Mouse (Mus musculus): ENCODE data around the gene Brinp2.
A peak's percentile ranks its signal among the peaks of the same experiment; 100 is the strongest.

The Brinp2 gene

GRCm38 (mm10) chr1:158356051-158356461 lies at the start of gene Brinp2:
Gene Brinp2 (minus strand): TSS chr1:158356326.
- DNase-seq (ENCODE audit: low read depth, low spot score), result peak; percentile 91

DNA sequence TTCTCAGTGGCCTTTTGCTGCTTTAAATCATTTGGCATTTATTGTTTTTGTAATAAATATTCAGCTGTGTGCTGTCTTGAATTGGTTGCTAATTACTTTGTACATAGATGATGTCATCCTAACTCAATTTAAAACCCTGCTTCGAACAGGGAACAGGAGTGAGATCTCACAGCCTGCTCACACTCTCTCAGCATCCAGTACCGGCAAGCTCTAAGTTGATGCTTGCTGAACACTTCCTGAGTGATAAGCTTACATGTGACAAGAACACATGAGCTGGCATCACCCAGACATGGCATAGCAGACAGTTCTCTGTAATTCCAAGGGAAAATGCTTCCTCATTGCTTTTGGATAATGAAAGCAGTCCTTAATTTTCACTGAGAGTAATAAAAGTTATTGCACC lies 44.8 kb upstream of the Brinp2 start:
- no peak for DNase-seq (ENCODE audit: low read depth, low spot score)

- DNase-seq (ENCODE audit: low read depth, low spot score), result no peak
Measured at GRCm38 (mm10) chr1:158397058-158397457, 40.9 kb upstream of the Brinp2 start.

GRCm38 (mm10) chr1:158390693-158391092 lies 34.6 kb upstream of the Brinp2 start:
- no peak for DNase-seq (ENCODE audit: low read depth, low spot score)

GRCm38 (mm10) chr1:158388995-158389394 lies 32.9 kb upstream of the Brinp2 start:
- DNase-seq (ENCODE audit: low read depth, low spot score), result no peak

GRCm38 (mm10) chr1:158386781-158387180 lies 30.7 kb upstream of the Brinp2 start:
- peak; percentile 66 for DNase-seq (ENCODE audit: low read depth, low spot score)

DNA sequence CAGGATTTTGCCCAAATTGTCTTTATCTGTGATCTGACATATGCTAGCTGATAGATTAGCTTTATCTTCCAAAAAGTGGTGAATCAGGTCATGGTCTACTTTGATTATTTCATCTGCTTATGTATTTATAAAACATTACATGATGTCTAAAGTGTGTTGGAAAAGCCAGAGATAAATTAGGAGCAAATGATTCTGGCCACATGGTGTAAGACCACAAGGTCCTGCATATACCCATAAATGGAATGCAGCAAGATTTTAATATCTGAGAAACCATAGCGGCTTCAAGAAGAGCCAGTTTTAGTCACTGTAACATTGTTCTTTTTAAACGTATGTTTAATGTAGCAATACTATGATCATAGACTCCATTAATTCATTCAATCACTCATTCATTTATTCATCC lies 29.2 kb upstream of the Brinp2 start:
- no peak for DNase-seq (ENCODE audit: low read depth, low spot score)

DNA sequence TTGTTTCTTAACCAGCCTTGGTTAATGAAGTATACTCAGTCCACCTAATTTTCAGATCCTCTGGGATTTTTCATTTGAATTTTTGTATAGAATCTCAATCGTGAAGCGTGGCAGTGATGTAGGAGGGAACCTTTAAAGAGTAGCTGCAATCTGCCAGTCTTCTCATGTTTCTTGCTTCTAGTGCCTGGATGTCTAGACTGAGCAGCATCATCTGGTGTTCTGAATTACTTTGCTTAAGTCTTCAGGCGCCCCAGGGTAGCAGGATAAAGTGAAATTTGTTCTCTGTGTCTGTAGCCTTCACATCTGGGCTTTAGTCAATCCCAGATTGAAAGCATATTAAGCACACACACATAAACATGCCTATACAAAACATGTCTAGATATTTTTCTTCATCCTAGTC lies 27.1 kb upstream of the Brinp2 start:
- DNase-seq (ENCODE audit: low read depth, low spot score), result no peak

DNA sequence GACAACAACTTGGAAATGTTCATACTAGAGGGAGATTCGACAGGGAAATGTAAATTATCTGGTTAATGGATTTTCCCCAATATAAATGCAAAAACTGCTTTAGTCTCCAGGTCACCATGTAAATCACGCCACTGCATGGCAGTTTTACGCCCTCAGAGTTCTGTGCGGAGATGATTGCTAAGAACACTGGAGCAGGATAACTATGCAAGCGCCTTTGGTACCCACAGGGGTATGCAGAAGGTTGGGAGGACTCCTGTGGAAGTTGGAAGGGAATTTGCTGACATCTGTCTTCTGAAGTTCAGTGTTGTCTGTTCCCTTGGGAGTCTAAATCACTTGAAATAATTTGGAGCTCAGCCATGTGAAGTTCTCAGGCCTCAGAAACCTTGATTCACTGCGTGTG lies 26.2 kb upstream of the Brinp2 start:
- DNase-seq (ENCODE audit: low read depth, low spot score), result no peak

GRCm38 (mm10) chr1:158364461-158364860 lies 8.3 kb upstream of the Brinp2 start:
- peak; percentile 6 for DNase-seq (ENCODE audit: low read depth, low spot score)

DNA sequence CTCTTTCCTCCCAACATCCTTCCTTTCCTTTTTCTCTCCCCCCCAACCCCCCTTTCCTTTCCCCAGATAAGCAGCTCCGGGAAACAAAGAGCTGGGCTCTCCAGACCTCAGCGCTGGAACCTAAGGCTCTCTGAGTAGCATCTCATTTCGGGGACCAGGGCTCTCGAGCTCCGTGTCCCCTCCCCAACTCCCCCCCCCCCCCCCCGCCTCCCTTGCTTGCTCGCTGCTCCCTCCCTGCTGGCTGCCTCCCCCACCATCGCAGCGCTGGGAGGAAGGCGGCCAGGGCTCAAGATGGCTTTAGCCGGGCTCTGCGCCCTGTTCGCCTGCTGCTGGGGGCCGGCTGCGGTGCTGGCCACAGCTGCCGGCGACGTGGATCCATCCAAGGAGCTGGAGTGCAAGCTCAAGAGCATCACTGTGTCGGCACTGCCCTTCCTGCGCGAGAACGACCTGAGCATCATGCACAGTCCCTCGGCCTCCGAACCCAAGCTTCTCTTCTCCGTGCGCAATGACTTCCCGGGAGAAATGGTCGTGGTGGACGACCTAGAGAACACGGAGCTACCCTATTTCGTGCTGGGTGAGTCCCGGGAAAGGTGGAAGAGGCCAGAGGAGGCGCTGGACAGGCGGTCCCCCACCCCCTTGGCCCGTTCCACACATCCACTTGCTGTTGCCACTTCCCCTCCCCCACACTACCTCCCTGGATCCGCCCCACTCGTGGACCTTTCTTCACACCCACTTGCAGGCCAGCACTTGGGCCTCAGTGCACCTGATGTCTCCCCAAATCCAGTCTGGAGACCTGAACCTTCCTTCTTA lies 6.4 kb upstream of the Brinp2 start:
- DNase-seq (ENCODE audit: low read depth, low spot score), result peak; percentile 5

GRCm38 (mm10) chr1:158361964-158362291 lies 5.8 kb upstream of the Brinp2 start, which contains the start of gene Astn1:
Gene Astn1 (plus strand): TSS chr1:158362273.
- peak; percentile 10 for DNase-seq (ENCODE audit: low read depth, low spot score)

GRCm38 (mm10) chr1:158355177-158356050 lies 712 bp downstream of the Brinp2 start:
- DNase-seq (ENCODE audit: low read depth, low spot score), result no peak

- no peak for DNase-seq (ENCODE audit: low read depth, low spot score)
Measured at GRCm38 (mm10) chr1:158353656-158354371, 2.3 kb downstream of the Brinp2 start.

DNA sequence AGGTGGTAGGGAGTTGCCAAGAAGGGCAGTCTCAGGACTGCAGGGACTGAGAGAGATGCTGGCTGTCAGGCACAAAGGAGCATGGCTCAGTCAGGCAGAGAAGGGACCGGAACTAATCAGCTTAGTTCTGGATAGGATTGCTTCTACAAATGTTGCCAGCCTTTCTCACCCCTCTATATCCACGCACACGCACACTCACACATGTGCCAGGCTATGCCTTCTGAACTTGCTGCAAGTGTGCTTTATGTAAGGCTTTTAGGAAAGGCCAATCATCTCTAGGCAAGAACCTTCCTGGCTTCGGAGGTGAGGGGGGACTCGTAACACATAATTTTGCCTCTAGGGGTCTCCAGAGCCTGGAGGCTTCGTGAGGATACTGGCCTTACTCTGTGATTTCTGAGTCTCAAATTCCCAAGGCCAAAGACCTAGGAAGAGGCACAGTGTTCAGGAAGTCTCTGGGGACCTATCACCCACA lies 12.8 kb downstream of the Brinp2 start:
- DNase-seq (ENCODE audit: low read depth, low spot score), result peak; percentile 12

- DNase-seq (ENCODE audit: low read depth, low spot score), result no peak
Measured at GRCm38 (mm10) chr1:158328839-158329238, 27.3 kb downstream of the Brinp2 start.

DNA sequence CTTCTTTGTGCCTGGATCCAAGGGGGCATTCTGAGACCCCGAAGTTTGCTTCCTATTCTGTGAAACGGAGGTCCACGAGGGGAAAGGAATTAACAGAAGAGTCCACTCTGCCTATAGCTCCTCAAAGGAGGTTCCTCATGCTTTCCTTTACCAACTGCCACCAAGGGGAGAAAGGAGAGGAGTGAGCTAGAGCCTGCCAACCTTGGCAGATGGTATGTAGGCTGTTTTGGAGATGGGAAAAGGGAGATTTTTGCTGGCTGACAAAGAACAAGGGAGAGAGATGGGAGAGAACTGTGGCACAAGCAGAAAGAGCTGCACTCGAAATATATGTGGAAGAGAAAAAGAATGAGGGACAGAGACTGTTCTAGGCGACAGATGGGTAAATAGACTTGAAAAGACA lies 28.0 kb downstream of the Brinp2 start:
- no peak for DNase-seq (ENCODE audit: low read depth, low spot score)

DNA sequence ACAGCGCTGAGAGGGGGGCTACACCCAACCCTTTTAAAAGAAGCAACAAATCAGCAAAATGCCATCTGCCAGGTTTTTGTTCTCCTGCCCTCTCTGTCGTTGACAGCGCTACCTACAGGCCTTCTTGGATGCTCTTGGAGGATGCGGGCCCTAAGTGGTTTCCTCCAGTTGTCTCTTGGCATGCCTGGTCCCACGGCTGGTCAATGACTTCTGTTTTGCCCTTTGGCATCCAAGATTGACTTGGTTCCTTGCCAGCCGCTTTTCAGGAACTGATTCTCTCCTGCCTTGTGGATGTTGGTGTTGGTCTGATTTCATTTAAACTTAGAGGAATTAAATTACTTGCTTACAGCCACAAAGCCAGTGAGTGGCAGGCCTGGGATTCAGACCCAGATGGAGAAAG lies 32.8 kb downstream of the Brinp2 start:
- DNase-seq (ENCODE audit: low read depth, low spot score), result no peak

- DNase-seq (ENCODE audit: low read depth, low spot score), result no peak
Measured at GRCm38 (mm10) chr1:158310426-158311156, 45.5 kb downstream of the Brinp2 start.

DNA sequence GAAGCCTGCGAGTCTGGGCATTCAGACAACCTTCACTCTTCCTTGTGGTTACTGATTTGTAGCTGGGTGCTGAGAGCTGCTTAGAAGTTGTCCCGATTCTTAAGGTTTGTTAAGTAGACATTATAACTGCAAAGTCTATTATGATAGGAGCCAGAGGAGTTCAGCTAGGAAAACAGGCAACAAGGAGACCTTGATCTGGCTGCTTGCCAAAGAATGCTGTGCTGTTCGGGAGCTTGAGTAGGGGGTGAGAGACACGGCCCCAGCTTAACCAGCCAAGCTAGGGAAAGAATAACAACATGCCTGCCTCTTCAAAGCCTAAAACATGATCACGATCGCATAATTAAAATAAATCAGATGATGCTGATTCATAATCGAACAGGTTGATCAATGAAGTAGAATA lies 59.1 kb downstream of the Brinp2 start:
- no peak for DNase-seq (ENCODE audit: low read depth, low spot score)

DNA sequence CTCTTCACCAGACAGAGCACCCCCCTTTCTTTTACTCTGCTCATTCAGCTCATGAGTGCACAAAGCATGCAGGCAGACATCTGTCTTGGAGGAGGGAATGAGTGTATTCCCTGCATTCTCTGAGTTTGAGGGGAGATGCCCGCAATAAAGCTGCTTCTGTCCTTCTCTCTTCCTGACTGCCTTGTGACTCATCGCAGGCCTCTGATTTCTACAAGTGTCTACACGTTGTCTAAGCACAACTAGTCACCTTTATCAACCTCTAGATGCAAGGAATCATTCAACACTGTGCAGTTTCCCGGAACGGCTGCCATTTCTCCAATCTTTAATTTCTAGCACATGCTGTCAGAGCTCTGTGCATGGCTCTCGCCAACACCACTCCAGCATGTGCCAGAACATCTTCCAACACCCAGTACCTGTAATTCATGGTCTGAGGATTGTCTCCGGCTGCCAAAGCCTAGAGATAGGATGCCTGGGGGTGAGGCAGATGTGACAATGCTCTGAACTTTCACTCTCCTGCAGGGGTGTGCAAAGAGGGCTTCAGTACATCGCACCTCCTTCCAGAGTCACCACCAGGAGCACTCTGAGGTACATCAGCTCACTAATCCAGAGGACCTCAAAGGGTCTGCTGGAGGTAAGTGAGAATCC lies 59.7 kb downstream of the Brinp2 start:
- DNase-seq (ENCODE audit: low read depth, low spot score), result no peak
